ENCODE assay signal across 17 mouse cellular contexts in genomic region chr10:119264761-119265160, GRCm38 (mm10). TPM values are rescaled to one million over a fixed set of nuclear protein-coding genes. Genes with fewer than 3 reads are reported as not detected.
DNase-seq lines count a peak whose midpoint lies in the region; ATAC-seq and TF ChIP-seq lines count a peak whose summit lies in the region.
"Had no signal": no experiment of that assay in that cellular context is flagged by ENCODE, and none has a peak within 500 bp of the region (broad histone marks: within the 10 kb centered on the region; RNA-seq: fewer than 3 reads in every experiment).

No protein-coding gene starts in this region.

- TF ChIP-seq POLR2A in liver, adult 2 months (IDR thresholded peaks at IDR 0.05; ENCODE audit: extremely low read depth, insufficient read depth, low read length), result no peak
- TF ChIP-seq POLR2A in MEL (IDR thresholded peaks at IDR 0.05; ENCODE audit: control insufficient read depth in 1 of 2, insufficient read depth in 1 of 2, low read depth in 1 of 2, low read length in 2 of 2, poor library complexity in 1 of 2), result no peak

- peaks cover 2% of the 10 kb centered on the region; the same call in 1 of the 2 replicates for H3K36me3 ChIP-seq in liver, adult 2 months (ENCODE audit: control insufficient read depth, insufficient read depth, low read length)
- H3K36me3 ChIP-seq in liver, embryonic 11.5 days (ENCODE audit: control insufficient read depth, insufficient read depth, low read length), result no peaks in the 10 kb centered on the region
- no peaks in the 10 kb centered on the region for H3K36me3 ChIP-seq in MEL (ENCODE audit: control insufficient read depth in 1 of 2, insufficient read depth in 2 of 2, low read length in 2 of 2)
- H3K36me3 ChIP-seq: embryonic facial prominence, embryonic 13.5 days; forebrain, embryonic 12.5 days; heart, embryonic 12.5 days; liver, embryonic 13.5 days had no signal

- TF ChIP-seq RAD21 in MEL (IDR thresholded peaks at IDR 0.05; ENCODE audit: low read depth, low read length), result no peak

- no peak for ATAC-seq in liver, embryonic 11.5 days (replicated peaks; ENCODE audit: low FRiP score)
- ATAC-seq in megakaryocyte progenitor cell, adult 5-6 weeks (replicated peaks; ENCODE audit: poor library complexity), result 0 out of 2 replicates have a peak, but pooled peaks have one; percentile 26
- ATAC-seq in cerebellum, adult (ENCODE audit: insufficient number of reproducible peaks, low FRiP score, low TSS enrichment), result no peak
- ATAC-seq: CD4-positive, CD25-positive, alpha-beta regulatory T cell, adult 4 months had no signal

- H3K4me1 ChIP-seq in liver, adult 2 months (ENCODE audit: control insufficient read depth, insufficient read depth, low read length), result peaks cover 7% of the 10 kb centered on the region
- no peaks in the 10 kb centered on the region for H3K4me1 ChIP-seq in liver, embryonic 11.5 days (replicated peaks; ENCODE audit: control insufficient read depth, insufficient read depth, low read length)
- 0 out of 4 replicates have a peak, but pooled peaks cover 0 to 2% of the 10 kb centered on the region in 2 experiments for H3K4me1 ChIP-seq in MEL (ENCODE audit: control insufficient read depth in 1 of 2, insufficient read depth in 2 of 2, low read length in 2 of 2)
- H3K4me1 ChIP-seq: embryonic facial prominence, embryonic 13.5 days; forebrain, embryonic 12.5 days; heart, embryonic 12.5 days; liver, embryonic 13.5 days had no signal

- H3K4me2 ChIP-seq in liver, embryonic 11.5 days, result no peak overlapping the region
- H3K4me2 ChIP-seq: embryonic facial prominence, embryonic 13.5 days; forebrain, embryonic 12.5 days; heart, embryonic 12.5 days; liver, embryonic 13.5 days had no signal

- TF ChIP-seq EP300 in MEL (IDR thresholded peaks at IDR 0.05; ENCODE audit: low read depth in 1 of 2, low read length in 2 of 2), result no peak

- H3K9me3 ChIP-seq in liver, embryonic 11.5 days (ENCODE audit: control insufficient read depth, low read length), result no peaks in the 10 kb centered on the region
- H3K9me3 ChIP-seq in MEL (replicated peaks; ENCODE audit: insufficient read depth, low read length), result no peaks in the 10 kb centered on the region
- H3K9me3 ChIP-seq: embryonic facial prominence, embryonic 13.5 days; forebrain, embryonic 12.5 days; liver, embryonic 13.5 days had no signal

- no peak overlapping the region for H3K9ac ChIP-seq in liver, adult 2 months (ENCODE audit: low read depth, low read length)
- H3K9ac ChIP-seq in liver, embryonic 11.5 days (ENCODE audit: low read depth, low read length), result no peak overlapping the region
- no peak overlapping the region for H3K9ac ChIP-seq in MEL (ENCODE audit: control insufficient read depth, low read depth, low read length, poor library complexity, severe bottlenecking)
- H3K9ac ChIP-seq: embryonic facial prominence, embryonic 13.5 days; forebrain, embryonic 12.5 days; heart, embryonic 12.5 days; liver, embryonic 13.5 days had no signal

- WGBS in liver, adult 2 months, result 77% methylated on average over 7 of the region's 7 CpGs
- 75% methylated on average over 7 of the region's 7 CpGs for WGBS in liver, embryonic 11.5 days

- H3K79me2 ChIP-seq in liver, adult 2 months (ENCODE audit: control insufficient read depth, insufficient read depth, low read length), result no peaks in the 10 kb centered on the region
- H3K79me2 ChIP-seq in MEL (ENCODE audit: control insufficient read depth, insufficient read depth, low read length, poor library complexity), result no peaks in the 10 kb centered on the region

- H3K4me3 ChIP-seq in liver, adult 2 months (ENCODE audit: insufficient read depth, low read depth, low read length), result no peak overlapping the region
- no peak overlapping the region for H3K4me3 ChIP-seq in liver, embryonic 11.5 days (ENCODE audit: low read depth, low read length)
- H3K4me3 ChIP-seq in MEL (ENCODE audit: control insufficient read depth in 1 of 2, insufficient read depth in 1 of 2, low read depth in 2 of 2, low read length in 2 of 2), result no peak overlapping the region
- H3K4me3 ChIP-seq: embryonic facial prominence, embryonic 13.5 days; forebrain, embryonic 12.5 days; gastrocnemius, adult 2 months; heart, embryonic 12.5 days; layer of hippocampus, adult 2 months; liver, embryonic 13.5 days had no signal

- peak; percentile 70 for DNase-seq in heart, adult 11 months
- no peak for DNase-seq in heart, adult 9 months (ENCODE audit: low spot score in 2 of 2)
- DNase-seq in liver, adult 2 months (ENCODE audit: extremely low read depth, low read depth, low spot score), result peak; percentile 11
- DNase-seq in liver, embryonic 11.5 days (ENCODE audit: low spot score), result no peak
- peak; percentile 81 for DNase-seq in MEL (ENCODE audit: low read depth, low spot score)
- no peak for DNase-seq in frontal cortex, postnatal 10 days (ENCODE audit: low spot score in 2 of 2)
- DNase-seq: adrenal gland, postnatal 25 days; gastrocnemius, adult 2 months; liver, embryonic 13.5 days had no signal

- TF ChIP-seq CTCF in liver, adult 2 months (IDR thresholded peaks at IDR 0.05; ENCODE audit: low read depth, low read length), result no peak
- TF ChIP-seq CTCF in MEL (IDR thresholded peaks at IDR 0.05 in 2 of 3, conservative IDR thresholded peaks at IDR 0.05 in 1 of 3; ENCODE audit: control insufficient read depth in 1 of 3, insufficient read depth in 1 of 3, low read depth in 2 of 3, low read length in 3 of 3, poor library complexity in 1 of 3, severe bottlenecking in 1 of 3), result no peak

- H3K27ac ChIP-seq in liver, adult 2 months (replicated peaks; ENCODE audit: insufficient read depth, low read depth, low read length), result no peak overlapping the region
- H3K27ac ChIP-seq in liver, embryonic 11.5 days (ENCODE audit: low read depth, low read length), result no peak overlapping the region
- H3K27ac ChIP-seq in MEL (ENCODE audit: control insufficient read depth, low read depth, low read length), result no peak overlapping the region
- H3K27ac ChIP-seq: embryonic facial prominence, embryonic 13.5 days; forebrain, embryonic 12.5 days; gastrocnemius, adult 2 months; layer of hippocampus, adult 2 months; liver, embryonic 13.5 days; macrophage had no signal

- H3K27me3 ChIP-seq in liver, adult 2 months (ENCODE audit: control insufficient read depth, insufficient read depth, low read length), result no peaks in the 10 kb centered on the region
- no peaks in the 10 kb centered on the region for H3K27me3 ChIP-seq in liver, embryonic 11.5 days (replicated peaks; ENCODE audit: control insufficient read depth, insufficient read depth, low read length)
- H3K27me3 ChIP-seq in MEL (ENCODE audit: control insufficient read depth in 1 of 2, insufficient read depth in 2 of 2, low read length in 2 of 2), result no peaks in the 10 kb centered on the region
- H3K27me3 ChIP-seq: embryonic facial prominence, embryonic 13.5 days; forebrain, embryonic 12.5 days; heart, embryonic 12.5 days; liver, embryonic 13.5 days had no signal

TF ChIP-seq in MEL, 35 proteins besides CTCF, POLR2A, EP300 and RAD21:
- TF ChIP-seq MEF2A (IDR thresholded peaks at IDR 0.05; ENCODE audit: extremely low read depth, insufficient replicate concordance, low read depth, low read length, poor library complexity, severe bottlenecking) (no peak), SIN3A (IDR thresholded peaks at IDR 0.05; ENCODE audit: low read length) (no peak), MYC (IDR thresholded peaks at IDR 0.05; ENCODE audit: low read depth, low read length) (no peak), KAT2A (conservative IDR thresholded peaks at IDR 0.05; ENCODE audit: low read depth, low read length) (no peak), USF2 (IDR thresholded peaks at IDR 0.05; ENCODE audit: borderline replicate concordance in 1 of 2, insufficient read depth in 1 of 2, low read depth in 1 of 2, low read length in 2 of 2) (peak in 1 of 2 experiments; percentile 53; a peak in 1 of 4 replicates), USF1 (IDR thresholded peaks at IDR 0.05; ENCODE audit: low read depth, low read length) (peak; percentile 89), MAX (IDR thresholded peaks at IDR 0.05; ENCODE audit: low read length) (peak; percentile 86)

RNA-seq across cellular contexts. Expression of gene Cand1, which starts 24.9 kb away (rescaled TPM):
- 30.2 and 34.9 TPM in 2 replicates for total RNA-seq in liver, adult 2 months (2014; rRNA removed)
- polyA plus RNA-seq in liver, adult 2 months (2012; rRNA removed), result 15.2 and 17.7 TPM in 2 replicates
- polyA plus RNA-seq in liver, embryonic 11.5 days (2014; fragmentation: Nextera tagmentation; extraction: Ambion mirVana), result 53.7 and 82.8 TPM in 2 replicates
- 59.4 and 66.9 TPM in 2 replicates for total RNA-seq in MEL (2012; rRNA removed)
- polyA plus RNA-seq in MEL (2012; ENCODE audit: insufficient read depth in 1 of 2, insufficient read length in 2 of 2, low read depth in 1 of 2, low replicate concordance in 2 of 2, missing spikeins in 1 of 2), result 100 to 1,000 TPM; 161 to 187 TPM
- 74.5 and 87.6 TPM in 2 replicates for total RNA-seq in megakaryocyte progenitor cell, adult 5-6 weeks (2015)
- total RNA-seq in megakaryocyte progenitor cell, adult 5-6 weeks (2017), result 39.0 and 45.9 TPM in 2 replicates

Comparison
In these comparisons a context has a peak if more than half of its experiments do, and no peak if none do; other contexts are left out.
1. DNase-seq: peak in heart, adult 11 months (single experiment), liver, adult 2 months (single experiment) and MEL (single experiment); none in heart, adult 9 months (0 of 2), liver, embryonic 11.5 days (single experiment) and frontal cortex, postnatal 10 days (0 of 2).